In the genomic region with DNA sequence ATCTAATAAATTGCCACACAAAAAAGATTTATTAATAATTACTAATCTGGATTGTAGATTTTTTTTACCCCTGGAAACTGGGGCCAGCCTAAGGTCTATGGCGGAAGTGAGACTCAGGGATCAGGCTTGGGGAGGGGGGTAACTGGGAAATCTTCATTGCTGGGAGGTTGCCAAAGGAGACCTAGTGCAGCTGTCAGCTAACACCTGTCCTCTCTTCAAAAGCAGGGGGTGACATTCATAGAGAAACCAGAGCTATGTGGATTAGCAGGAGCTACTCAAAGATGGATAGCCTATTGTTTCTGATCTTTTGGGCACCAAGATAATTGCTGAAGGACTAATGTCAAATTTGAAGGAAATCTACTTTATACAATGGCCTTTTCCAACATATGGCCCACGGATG, we compare ENCODE assay signal across 18 mouse cellular contexts.
"Had no signal": no experiment of that assay in that cellular context is flagged by ENCODE, and none has a peak within 500 bp of the region (broad histone marks: within the 10 kb centered on the region; RNA-seq: fewer than 3 reads in every experiment).

No protein-coding gene starts in this region.

- H3K4me2 ChIP-seq: lung, embryonic 15.5 days; midbrain, embryonic 12.5 days; neural tube, embryonic 12.5 days; stomach, embryonic 15.5 days had no signal

- DNase-seq: liver, postnatal 0 days; lung, adult 2 months; lung, postnatal 14 days; lung, postnatal 36 days; midbrain, embryonic 14.5 days; right cerebral cortex, postnatal 14 days; thymus, adult 2 months; thymus, postnatal 25 days; thymus, postnatal 4 days had no signal

- H3K27ac ChIP-seq: lung, embryonic 15.5 days; macrophage; midbrain, embryonic 10.5 days; midbrain, embryonic 12.5 days; neural tube, embryonic 12.5 days; stomach, embryonic 15.5 days; stomach, postnatal 0 days had no signal

- H3K9me3 ChIP-seq: lung, embryonic 15.5 days; midbrain, embryonic 10.5 days; midbrain, embryonic 12.5 days; neural tube, embryonic 12.5 days; stomach, embryonic 15.5 days had no signal

- H3K4me3 ChIP-seq: lung, embryonic 15.5 days; midbrain, embryonic 10.5 days; midbrain, embryonic 12.5 days; neural tube, embryonic 12.5 days; stomach, embryonic 15.5 days had no signal

- H3K36me3 ChIP-seq: lung, embryonic 15.5 days; midbrain, embryonic 10.5 days; midbrain, embryonic 12.5 days; neural tube, embryonic 12.5 days; stomach, embryonic 15.5 days had no signal

- H3K27me3 ChIP-seq: lung, embryonic 15.5 days; midbrain, embryonic 12.5 days; neural tube, embryonic 12.5 days; stomach, embryonic 15.5 days had no signal

- ATAC-seq: liver, postnatal 0 days; lung, postnatal 0 days; midbrain, embryonic 16.5 days had no signal

- H3K9ac ChIP-seq: liver, postnatal 0 days; lung, embryonic 15.5 days; midbrain, embryonic 12.5 days; neural tube, embryonic 12.5 days; stomach, embryonic 15.5 days had no signal

- H3K4me1 ChIP-seq: lung, embryonic 15.5 days; midbrain, embryonic 12.5 days; neural tube, embryonic 12.5 days; stomach, embryonic 15.5 days had no signal
